Mouse (Mus musculus): ENCODE data around the gene Arhgef25.

DNA sequence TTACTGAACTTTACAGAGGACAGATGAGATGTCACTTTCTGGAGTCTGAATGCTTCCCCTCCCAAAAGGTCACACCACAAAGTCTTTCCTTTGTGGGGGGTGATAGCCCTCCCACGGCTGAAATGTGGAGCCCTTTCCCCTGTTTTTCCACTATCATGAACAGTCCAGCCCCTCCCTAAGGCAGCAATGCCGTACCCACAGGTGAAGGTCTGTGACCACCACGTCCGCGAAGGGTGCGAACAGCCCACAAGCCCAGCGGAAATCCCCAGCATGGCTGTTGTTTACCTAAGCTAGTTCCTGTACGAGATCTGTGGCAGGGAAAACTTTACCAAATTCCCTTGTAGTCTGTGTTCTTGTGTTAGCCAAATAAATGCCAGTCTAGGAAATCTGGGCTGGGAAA is 48.4 kb downstream of the Arhgef25 start:
- TF ChIP-seq CTCF (IDR thresholded peaks at IDR 0.05; ENCODE audit: low read depth, low read length) (no peak), POLR2A (IDR thresholded peaks at IDR 0.05; ENCODE audit: borderline replicate concordance, low read depth, low read length) (no peak)

Data from bone marrow macrophage, adult 2 months (primary cell).